Comparison of ENCODE assay signal across 9 mouse cellular contexts in the genomic region with DNA sequence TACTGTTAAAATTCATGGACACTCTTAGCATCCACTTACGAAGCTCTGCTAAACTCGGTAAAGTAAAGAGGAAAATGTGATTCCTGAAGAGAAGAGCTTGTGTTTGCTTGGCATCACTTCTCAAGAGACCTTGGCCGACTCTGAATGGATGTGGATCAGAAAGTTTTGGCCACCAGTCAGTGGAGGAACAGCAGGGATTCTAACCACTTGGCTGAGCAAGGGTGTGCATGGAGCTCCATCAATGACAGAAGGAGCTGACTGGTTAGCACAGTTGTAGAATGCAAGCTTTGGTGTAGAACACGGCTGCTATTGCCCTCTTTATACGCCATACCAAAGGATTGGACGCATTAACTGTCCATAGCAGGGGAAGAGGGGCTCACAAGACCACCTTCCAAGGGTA.
"Had no signal": no experiment of that assay in that cellular context is flagged by ENCODE, and none has a peak within 500 bp of the region (broad histone marks: within the 10 kb centered on the region; RNA-seq: fewer than 3 reads in every experiment).

No protein-coding gene starts in this region.

- DNase-seq: kidney, adult 8-10 months; kidney, postnatal 25 days; liver; liver, embryonic 13.5 days; liver, postnatal 0 days; lung, postnatal 14 days; thymus, adult 2 months; thymus, postnatal 25 days had no signal

- ATAC-seq: liver, postnatal 0 days; midbrain, embryonic 16.5 days had no signal
